Mouse (Mus musculus) ovary, adult 10 weeks (tissue): ENCODE data around the gene C2cd6. TPM values are rescaled to one million over a fixed set of nuclear protein-coding genes. Genes with fewer than 3 reads are reported as not detected.

Source experiments
- polyA plus RNA-seq: library from polyadenylated mRNA; stranded (reverse); fragments of 350-450 nt; fragmentation: Illumina TruSeq; extraction: RNeasy Lipid Tissue Mini Kit (QIAGEN cat#74804); gene quantifications from one replicate; pipeline ENCODE4 v1.2.3, GENCODE M21; 2014

Gene C2cd6
- polyA plus RNA-seq = not detected

GRCm38 (mm10) chr1:59094705-59095104 lies at the start of gene C2cd6:
Gene C2cd6 (minus strand): TSS chr1:59094900.

GRCm38 (mm10) chr1:59119720-59120457 lies 25.2 kb upstream of the C2cd6 start, which contains the start of gene Tmem237:
Gene Tmem237 (minus strand): TSS chr1:59120408.

Other genes starting within 250 kb of the C2cd6 start
- 61.8 TPM for gene Trak2, start 121.5 kb downstream of the C2cd6 start, polyA plus RNA-seq
- 39.3 TPM for gene Stradb, start 121.4 kb downstream of the C2cd6 start, polyA plus RNA-seq
- gene Tmem237, start 25.5 kb upstream of the C2cd6 start, polyA plus RNA-seq = 38.7 TPM
- gene Mpp4, start 68.5 kb upstream of the C2cd6 start, polyA plus RNA-seq = 0.66 TPM
- gene Als2, start 142.3 kb upstream of the C2cd6 start, polyA plus RNA-seq = 7.2 TPM
- gene Cdk15, start 162.0 kb upstream of the C2cd6 start, polyA plus RNA-seq = not detected